Mouse (Mus musculus): Measurements from ENCODE around the gene Tti1.

The Tti1 gene

GRCm38 (mm10) chr2:158037571-158037970 is 9.3 kb upstream of the Tti1 start:
- DNase-seq = no peak

GRCm38 (mm10) chr2:158036953-158037352 is 8.7 kb upstream of the Tti1 start:
- DNase-seq = no peak

- no peak for DNase-seq
These were observed 8.2 kb upstream of the Tti1 start for GRCm38 (mm10) chr2:158036408-158036807.

GRCm38 (mm10) chr2:158035813-158036212 is 7.6 kb upstream of the Tti1 start:
- no peak for DNase-seq

GRCm38 (mm10) chr2:158030007-158030406 is 1.8 kb upstream of the Tti1 start:
- no peak for DNase-seq

DNA sequence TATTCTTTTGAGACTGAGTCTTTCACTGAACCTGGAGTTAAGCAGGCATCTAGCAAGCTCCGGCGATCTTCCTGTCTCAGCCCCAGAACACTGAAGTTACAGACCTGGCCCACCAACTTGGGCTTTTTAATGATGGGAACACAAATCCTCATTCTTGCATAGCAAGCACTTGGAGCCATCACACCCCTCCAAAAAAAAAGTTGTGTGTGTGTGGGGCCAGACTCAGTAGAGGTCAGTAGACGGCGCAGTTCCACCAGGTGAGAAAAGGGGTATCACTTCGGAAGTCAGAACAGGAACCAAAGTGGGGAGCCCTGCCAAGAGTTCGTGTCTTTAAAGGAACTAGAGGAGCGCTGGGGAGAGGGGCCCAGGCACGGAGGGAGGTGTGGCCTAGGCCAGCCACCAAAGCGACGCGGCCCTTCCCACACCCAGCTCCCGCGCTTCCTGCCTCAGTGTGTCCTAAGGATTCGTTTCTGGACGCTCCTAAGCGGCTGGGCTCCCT is 329 bp downstream of the Tti1 start:
- no peak for DNase-seq

DNA sequence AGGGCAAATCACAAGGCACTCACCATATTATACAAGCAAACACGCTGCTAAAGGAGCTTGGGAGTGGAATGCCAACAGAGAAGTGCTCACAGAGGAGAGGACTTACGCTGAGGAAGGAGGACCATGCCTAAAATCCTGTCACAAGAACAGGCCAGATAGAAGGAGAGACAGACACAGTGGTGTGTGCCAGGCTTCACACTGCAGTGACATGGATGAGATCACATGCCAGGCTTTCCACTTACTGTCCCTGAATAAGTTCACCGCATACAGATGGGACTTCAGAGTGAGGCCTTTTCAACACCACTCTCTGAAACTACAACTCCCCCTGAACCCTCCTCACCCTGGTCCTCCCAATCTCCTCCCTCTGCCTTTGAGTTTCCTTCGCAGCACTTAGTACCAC is 10.9 kb downstream of the Tti1 start:
- DNase-seq = no peak

DNA sequence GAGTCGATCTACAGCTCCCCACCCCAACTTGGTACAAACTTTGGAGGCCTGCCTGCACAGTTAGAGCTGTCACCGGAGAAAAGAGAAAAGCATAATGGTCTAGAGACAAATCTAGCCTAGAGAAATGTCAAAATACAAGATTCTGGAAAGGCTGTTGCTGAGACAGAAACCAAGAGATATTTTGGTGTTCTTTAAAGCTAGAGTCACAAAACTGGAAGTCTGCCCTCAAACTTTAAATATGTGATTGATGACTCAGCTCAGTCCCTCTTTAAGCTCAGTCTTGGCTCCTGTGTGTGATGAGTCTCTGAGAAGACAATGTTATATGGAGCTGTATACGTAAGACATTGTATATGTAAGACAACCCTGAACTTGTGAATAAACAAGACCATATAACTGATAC is 15.6 kb downstream of the Tti1 start:
- DNase-seq = no peak

DNA sequence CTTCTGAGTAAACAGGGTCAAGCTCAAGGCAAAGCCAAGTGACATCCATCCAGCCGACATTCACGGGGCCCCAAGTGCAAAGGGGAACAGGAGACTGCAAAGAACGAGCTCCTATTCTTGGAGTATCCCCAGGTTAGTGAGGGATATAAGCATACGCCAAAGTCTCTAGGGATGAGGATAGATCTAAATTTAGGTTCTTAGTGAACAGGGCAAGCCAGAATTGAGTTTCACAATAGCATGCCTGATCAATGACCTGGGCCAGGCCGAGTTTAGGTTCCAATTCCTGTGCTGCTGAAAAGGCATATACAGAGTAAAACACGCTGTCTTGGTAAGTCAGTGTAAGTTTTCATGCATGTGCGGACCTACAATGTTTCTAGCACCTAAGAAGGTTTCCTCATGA is 18.9 kb downstream of the Tti1 start:
- DNase-seq = no peak

GRCm38 (mm10) chr2:158005641-158006040 is 22.6 kb downstream of the Tti1 start:
- no peak for DNase-seq

GRCm38 (mm10) chr2:158004620-158005019 is 23.6 kb downstream of the Tti1 start:
- no peak for DNase-seq

GRCm38 (mm10) chr2:157998817-157999216 is 29.4 kb downstream of the Tti1 start:
- no peak for DNase-seq

GRCm38 (mm10) chr2:157992501-157992900 is 35.7 kb downstream of the Tti1 start:
- DNase-seq = peak; percentile 56 to 67

DNA sequence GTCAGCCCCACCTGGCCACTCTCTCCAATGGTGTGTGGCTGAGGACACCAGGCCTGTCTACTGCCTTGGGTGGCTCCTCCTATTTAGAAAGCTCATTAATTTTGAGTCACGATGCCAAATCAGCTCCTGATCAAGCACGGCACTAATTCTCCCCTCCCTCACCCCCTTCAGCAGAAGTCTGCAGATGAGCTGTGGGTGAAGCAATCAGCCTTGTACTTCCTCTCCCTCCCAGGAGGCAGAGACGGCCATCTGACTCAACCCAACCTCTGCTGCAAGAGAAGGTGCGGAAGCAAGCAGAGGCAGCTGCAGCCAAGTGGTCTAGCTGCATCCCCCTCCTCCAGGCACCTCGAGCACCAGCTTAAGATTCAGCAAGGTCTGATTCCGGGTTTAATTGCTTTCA is 37.2 kb downstream of the Tti1 start:
- no peak for DNase-seq

DNA sequence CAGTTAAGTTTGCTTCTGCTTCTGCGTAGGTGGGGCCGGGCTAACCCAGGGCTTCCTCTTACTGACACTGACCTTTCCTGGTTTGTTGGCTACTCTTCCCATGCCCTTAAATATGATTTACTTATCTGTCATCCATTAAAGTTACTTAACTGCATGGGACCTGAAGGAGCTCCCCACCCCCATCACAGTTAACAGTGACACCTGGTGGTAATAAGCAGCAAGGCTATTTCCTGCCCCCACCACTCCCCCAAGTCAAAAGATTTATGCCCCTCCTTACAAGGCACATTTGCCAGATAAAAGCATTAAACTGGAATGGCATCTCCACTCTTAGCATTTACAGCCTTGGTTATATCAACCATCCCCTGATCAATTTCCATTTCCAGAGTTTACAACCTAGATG is 38.3 kb downstream of the Tti1 start:
- DNase-seq = peak; percentile 10 to 30

DNA sequence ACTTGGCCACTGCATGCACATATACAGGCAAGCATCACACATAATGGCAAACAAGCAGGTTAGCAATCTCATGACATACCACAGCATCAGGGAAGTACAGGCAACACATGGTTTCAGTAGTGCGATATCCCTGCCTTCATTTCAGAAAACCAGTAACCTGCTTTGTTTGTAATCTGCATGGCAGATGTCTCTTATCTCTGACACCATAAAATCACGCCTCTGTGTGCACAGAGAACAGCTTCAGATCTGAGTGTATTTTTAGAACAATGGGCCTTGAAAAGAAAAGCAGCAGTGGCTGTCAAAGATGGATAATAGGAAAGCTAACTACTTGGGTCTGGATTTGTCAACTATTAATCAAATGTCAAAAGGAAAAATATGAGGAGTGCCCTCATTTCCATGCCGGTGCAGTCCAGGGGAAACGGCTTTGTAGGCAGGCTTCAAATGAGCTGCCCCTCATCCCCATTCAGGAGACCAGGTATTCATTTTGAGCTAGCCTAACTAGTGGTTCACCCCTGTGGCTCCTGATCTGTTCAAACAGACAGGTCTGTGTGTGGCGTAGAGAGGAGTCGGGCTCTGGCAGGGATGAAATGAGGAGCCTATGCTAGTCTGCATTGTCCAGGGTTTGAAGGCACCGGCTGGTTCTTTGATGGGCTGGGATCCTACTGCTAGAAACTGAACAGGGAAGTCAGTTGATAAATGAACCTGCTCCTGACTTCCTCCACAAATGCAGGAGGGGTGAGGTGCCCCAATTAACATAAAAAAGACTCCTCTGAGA is 39.6 kb downstream of the Tti1 start:
- no peak for DNase-seq

- DNase-seq = no peak
These were observed 42.0 kb downstream of the Tti1 start for GRCm38 (mm10) chr2:157986235-157986634.

- DNase-seq = no peak
These were observed 42.6 kb downstream of the Tti1 start for GRCm38 (mm10) chr2:157985611-157986010.

DNA sequence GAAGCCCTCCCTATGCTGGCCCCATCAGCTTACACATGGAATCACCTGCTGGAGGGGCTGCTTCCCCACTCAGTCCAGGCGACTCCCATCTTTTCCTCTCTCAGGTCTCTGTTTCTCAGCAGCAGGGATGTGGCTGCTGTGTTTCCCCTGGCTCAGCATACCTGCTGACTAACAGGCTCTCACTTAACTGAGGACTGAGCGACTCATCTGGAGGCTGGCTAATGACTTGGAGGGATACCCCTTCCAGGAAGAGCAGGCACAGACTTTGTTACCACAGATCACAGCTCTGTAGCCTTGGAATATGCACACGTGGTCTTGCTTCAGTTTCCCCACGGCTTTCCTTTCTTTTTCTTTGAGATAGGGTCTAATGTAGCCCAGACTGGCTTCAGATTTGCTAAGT is 45.0 kb downstream of the Tti1 start:
- no peak for DNase-seq

GRCm38 (mm10) chr2:157982727-157983126 is 45.5 kb downstream of the Tti1 start:
- DNase-seq = no peak

GRCm38 (mm10) chr2:157979241-157979640 is 49.0 kb downstream of the Tti1 start:
- DNase-seq = no peak

DNA sequence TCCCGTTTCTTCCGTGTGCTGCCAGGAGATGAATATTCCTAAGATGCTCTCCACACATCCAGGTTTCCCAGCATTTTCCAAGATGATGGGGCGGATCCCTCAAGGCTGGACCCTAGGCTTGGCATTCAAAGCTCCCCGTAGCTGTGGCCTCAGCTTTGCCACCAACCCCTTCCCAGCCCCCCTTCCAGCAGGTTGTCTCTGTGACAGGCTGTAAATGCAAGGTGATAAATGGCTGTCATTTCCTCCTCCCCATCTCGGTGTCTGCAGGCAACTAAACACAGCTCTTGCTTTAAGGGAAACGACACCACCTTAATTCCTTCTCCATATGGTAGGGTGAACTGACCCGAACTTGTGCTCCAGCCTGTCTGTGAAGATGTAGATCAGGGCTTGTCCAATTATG is 52.6 kb downstream of the Tti1 start:
- no peak for DNase-seq

DNA sequence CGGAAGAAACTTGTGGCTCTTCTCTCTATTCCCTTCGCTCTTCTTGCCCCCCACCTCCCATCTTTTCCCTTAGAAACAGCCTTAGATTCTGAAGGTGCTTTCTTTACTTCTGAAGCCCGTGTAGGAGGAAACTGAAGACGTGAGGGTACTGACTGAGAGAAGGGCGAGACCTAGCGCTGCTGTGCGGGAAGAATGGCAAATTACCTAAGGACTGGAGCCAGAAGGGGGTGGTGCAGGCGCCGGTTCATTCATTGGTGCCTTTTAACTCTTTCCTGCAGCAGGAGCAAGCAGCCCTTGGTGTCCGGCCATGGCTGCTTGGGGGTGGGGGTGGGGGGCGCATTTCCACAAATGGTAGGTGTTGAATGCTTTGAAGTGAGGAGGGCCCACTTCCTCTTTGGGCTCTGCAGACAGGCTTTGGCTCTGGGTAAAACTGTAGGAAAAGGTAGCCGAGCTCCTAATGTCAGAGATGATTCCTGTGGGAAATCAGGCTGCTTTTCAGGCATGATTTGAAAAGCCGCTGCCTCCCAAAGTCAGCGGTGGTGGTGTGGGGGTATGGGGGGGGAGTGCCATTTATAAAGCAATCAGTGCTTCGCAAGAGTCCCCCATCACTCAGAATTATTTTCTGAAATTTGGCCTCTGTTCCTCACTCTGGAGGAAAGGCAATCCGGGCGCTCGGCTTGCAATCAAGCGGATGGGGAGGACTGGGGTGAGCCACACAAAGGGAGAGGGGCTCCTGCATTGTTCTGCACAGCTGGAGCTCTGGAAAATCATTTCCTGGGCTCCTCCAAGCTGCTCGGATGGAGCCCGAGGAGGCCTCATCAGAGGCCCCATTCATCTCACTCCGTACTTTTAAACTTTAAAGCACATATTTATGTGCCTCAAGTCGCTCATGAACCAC is 53.4 kb downstream of the Tti1 start:
- DNase-seq = no peak

- DNase-seq = peak; percentile 51 to 81
These were observed 57.6 kb downstream of the Tti1 start for GRCm38 (mm10) chr2:157970669-157971068.

All from kidney, postnatal 36 days (tissue).